8 mouse cellular contexts compared by ENCODE assay signal in the genomic region with DNA sequence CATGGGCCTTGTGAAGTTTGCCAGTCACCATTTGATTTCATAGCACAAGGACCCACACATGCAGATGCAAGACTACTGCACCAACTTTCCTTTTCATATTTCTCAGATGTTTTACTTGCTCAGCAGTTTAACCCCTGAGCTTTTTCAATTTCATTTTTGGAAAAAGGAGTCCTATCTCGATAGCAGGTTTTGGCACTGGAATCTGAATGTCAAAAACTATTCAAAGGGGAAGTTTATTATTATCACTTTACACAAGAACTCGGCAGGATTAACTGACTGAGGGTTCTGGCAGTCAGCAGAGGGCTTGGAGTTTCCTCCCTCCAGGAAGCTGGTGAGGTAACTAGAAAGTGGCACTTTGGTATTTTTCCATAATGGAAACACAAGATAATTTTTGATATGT. TPM values are rescaled to one million over a fixed set of nuclear protein-coding genes. Genes with fewer than 3 reads are reported as not detected.
DNase-seq lines count a peak whose midpoint lies in the region; ATAC-seq lines count a peak whose summit lies in the region.

No protein-coding gene starts in this region.

- ATAC-seq in heart, embryonic 15.5 days (replicated peaks; ENCODE audit: insufficient number of reproducible peaks, insufficient read depth, low FRiP score, low read depth) = no peak
- no peak for ATAC-seq in forebrain, embryonic 13.5 days
- no peak for ATAC-seq in liver, embryonic 12.5 days
- no peak for ATAC-seq in granulocyte monocyte progenitor cell, adult 5-6 weeks (replicated peaks; ENCODE audit: poor library complexity, severe bottlenecking)

- H3K9me3 ChIP-seq in heart, embryonic 15.5 days (replicated peaks) = no peaks in the 10 kb centered on the region
- H3K9me3 ChIP-seq in forebrain, embryonic 13.5 days (replicated peaks) = no peaks in the 10 kb centered on the region
- no peaks in the 10 kb centered on the region for H3K9me3 ChIP-seq in liver, embryonic 12.5 days (replicated peaks)

- 9% methylated on average over 2 of the region's 2 CpGs for WGBS in heart, embryonic 15.5 days
- WGBS in forebrain, embryonic 13.5 days = 73% methylated on average over 2 of the region's 2 CpGs
- WGBS in liver, embryonic 12.5 days (ENCODE audit: insufficient replicate concordance) = 39% methylated on average over 2 of the region's 2 CpGs

- H3K4me2 ChIP-seq in heart, embryonic 15.5 days = peak overlapping the region; percentile 77
- H3K4me2 ChIP-seq in forebrain, embryonic 13.5 days = peak overlapping the region; percentile 68
- H3K4me2 ChIP-seq in liver, embryonic 12.5 days = 0 out of 2 replicates have a peak overlapping the region, but pooled peaks have one; percentile 80

- H3K27me3 ChIP-seq in heart, embryonic 15.5 days = no peaks in the 10 kb centered on the region
- H3K27me3 ChIP-seq in forebrain, embryonic 13.5 days = no peaks in the 10 kb centered on the region
- no peaks in the 10 kb centered on the region for H3K27me3 ChIP-seq in liver, embryonic 12.5 days (replicated peaks)

- peak overlapping the region; percentile 73 for H3K4me3 ChIP-seq in heart, embryonic 15.5 days
- 0 out of 2 replicates have a peak overlapping the region, but pooled peaks have one; percentile 67 for H3K4me3 ChIP-seq in forebrain, embryonic 13.5 days
- no peak overlapping the region for H3K4me3 ChIP-seq in liver, embryonic 12.5 days

- peak overlapping the region; percentile 92 for H3K27ac ChIP-seq in heart, embryonic 15.5 days
- H3K27ac ChIP-seq in forebrain, embryonic 13.5 days = no peak overlapping the region
- no peak overlapping the region for H3K27ac ChIP-seq in liver, embryonic 12.5 days

- peak overlapping the region; percentile 73; the same call in 1 of the 2 replicates for H3K9ac ChIP-seq in heart, embryonic 15.5 days
- H3K9ac ChIP-seq in forebrain, embryonic 13.5 days = 0 out of 2 replicates have a peak overlapping the region, but pooled peaks have one; percentile 13
- H3K9ac ChIP-seq in liver, embryonic 12.5 days = no peak overlapping the region

- no peak for DNase-seq in heart, adult 18-20 months
- DNase-seq in A20 (ENCODE audit: low read depth, low spot score) = peak; percentile 47
- DNase-seq in gastrocnemius, postnatal 25 days = no peak
- DNase-seq in cerebellum, adult 11-12 months = no peak

- H3K4me1 ChIP-seq in heart, embryonic 15.5 days (replicated peaks) = peaks cover 25% of the 10 kb centered on the region
- H3K4me1 ChIP-seq in forebrain, embryonic 13.5 days = peaks cover 14% of the 10 kb centered on the region
- H3K4me1 ChIP-seq in liver, embryonic 12.5 days = peaks cover 25% of the 10 kb centered on the region

- H3K36me3 ChIP-seq in heart, embryonic 15.5 days = no peaks in the 10 kb centered on the region
- H3K36me3 ChIP-seq in forebrain, embryonic 13.5 days (ENCODE audit: poor library complexity, severe bottlenecking) = no peaks in the 10 kb centered on the region
- no peaks in the 10 kb centered on the region for H3K36me3 ChIP-seq in liver, embryonic 12.5 days

RNA-seq across cellular contexts. Expression of gene Ppm1k, which starts 1.9 kb away (rescaled TPM):
- 10.7 and 12.9 TPM in 2 replicates for polyA plus RNA-seq in heart, embryonic 15.5 days (2015; fragmentation: Nextera tagmentation; extraction: Ambion mirVana)
- total RNA-seq in heart, adult 18-20 months (2021) = 100 to 1,000 TPM in 1 of 2 experiments, 10 to 100 TPM in 1; 77.8 to 101 TPM
- 6.5 and 6.6 TPM in 2 replicates for polyA plus RNA-seq in forebrain, embryonic 13.5 days (2015; fragmentation: Nextera tagmentation; extraction: Ambion mirVana)
- polyA plus RNA-seq in liver, embryonic 12.5 days (2016; fragmentation: Nextera tagmentation; extraction: Ambion mirVana) = 2.2 and 2.9 TPM in 2 replicates
- total RNA-seq in gastrocnemius, postnatal 25 days (2021) = 10 to 100 TPM; 11.2 to 14.1 TPM
- total RNA-seq in granulocyte monocyte progenitor cell, adult 5-6 weeks (2014; fragmentation: Nextera tagmentation) = 3.8 and 4.1 TPM in 2 replicates
- total RNA-seq in granulocyte monocyte progenitor cell, adult 5-6 weeks (2017) = 21.3 and 30.2 TPM in 2 replicates

RNA-seq across cellular contexts. Expression of gene Herc6, which starts 47.4 kb away (rescaled TPM):
- polyA plus RNA-seq in heart, embryonic 15.5 days (2015; fragmentation: Nextera tagmentation; extraction: Ambion mirVana) = 4.4 and 5.5 TPM in 2 replicates
- 1 to 10 TPM; 2.7 to 6.6 TPM for total RNA-seq in heart, adult 18-20 months (2021)
- 2.6 and 3.6 TPM in 2 replicates for polyA plus RNA-seq in forebrain, embryonic 13.5 days (2015; fragmentation: Nextera tagmentation; extraction: Ambion mirVana)
- polyA plus RNA-seq in liver, embryonic 12.5 days (2016; fragmentation: Nextera tagmentation; extraction: Ambion mirVana) = 2.9 and 3.8 TPM in 2 replicates
- total RNA-seq in gastrocnemius, postnatal 25 days (2021) = 1 to 10 TPM in 1 of 2 experiments, under 1 TPM in 1; 0.41 to 1.6 TPM
- total RNA-seq in granulocyte monocyte progenitor cell, adult 5-6 weeks (2014; fragmentation: Nextera tagmentation) = 16.1 and 22.0 TPM in 2 replicates
- 5.1 and 8.2 TPM in 2 replicates for total RNA-seq in granulocyte monocyte progenitor cell, adult 5-6 weeks (2017)
